Mouse (Mus musculus) heart, embryonic 16.5 days (tissue): Measurements from ENCODE around the gene Hist1h2bp. TPM values are rescaled to one million over a fixed set of nuclear protein-coding genes. Genes with fewer than 3 reads are reported as not detected.
"Not testable (repeated sequence)": the region's sequence is repeated elsewhere in the genome, so short reads cannot be mapped to it uniquely, and the experiment has no call there.

Experiments used
- ATAC-seq: fragments of 200-750 bp; cut with Nextera tagmentation; replicated peaks from 2 replicates; pipeline ENCODE4 v1.8.0; 2017; ENCODE audit warnings: moderate number of reproducible peaks; ENCODE audit not compliant: insufficient read depth, low FRiP score; ENCODE audit errors: extremely low read depth
- H3K27ac ChIP-seq: fragments of 300-500 bp; sonication (generic); 2 replicates; pipeline ENCODE4 v1.5.1; 2014; ENCODE audit warnings: mild to moderate bottlenecking, low read length, control low read depth, moderate library complexity
- H3K27me3 ChIP-seq: fragments of 300-500 bp; sonication (generic); 2 replicates; pipeline ENCODE4 v1.6.1; 2014; ENCODE audit warnings: low read length, mixed read lengths; ENCODE audit not compliant: control insufficient read depth, insufficient read depth
- H3K36me3 ChIP-seq: fragments of 300-500 bp; sonication (generic); 2 replicates; pipeline ENCODE4 v1.6.1; 2014; ENCODE audit not compliant: control insufficient read depth, insufficient read depth
- H3K4me1 ChIP-seq: fragments of 300-500 bp; sonication (generic); 2 replicates; pipeline ENCODE4 v1.6.1; 2014; ENCODE audit warnings: low read length, mixed read lengths; ENCODE audit not compliant: control insufficient read depth, insufficient read depth
- H3K4me2 ChIP-seq: fragments of 300-500 bp; sonication (generic); 2 replicates; pipeline ENCODE4 v1.6.1; 2014; ENCODE audit warnings: low read depth, mild to moderate bottlenecking, control low read depth, low read length
- H3K4me3 ChIP-seq: fragments of 300-500 bp; sonication (generic); 2 replicates; pipeline ENCODE4 v1.5.1; 2014; ENCODE audit warnings: mild to moderate bottlenecking, control low read depth, low read length
- H3K9ac ChIP-seq: fragments of 300-500 bp; sonication (generic); 2 replicates; pipeline ENCODE4 v1.6.1; 2014; ENCODE audit warnings: low read length, control low read depth
- H3K9me3 ChIP-seq: fragments of 300-500 bp; sonication (generic); replicated peaks from 2 replicates; pipeline ENCODE4 v1.6.1; 2016; ENCODE audit warnings: low read length; ENCODE audit not compliant: control insufficient read depth
- WGBS: fragments of 180-500 bp; shearing (Covaris S2); extraction: QIAGEN DNeasy Blood & Tissue Kit; methylation state at CpG from one replicate; pipeline ENCODE4 v1.1.7; 2014; 5-methylcytosine and 5-hydroxymethylcytosine counted together
- polyA plus RNA-seq: library from polyadenylated mRNA; unstranded; fragments of >200 nt; fragmentation: Nextera tagmentation; extraction: Ambion mirVana; gene quantifications from 2 replicates; pipeline ENCODE4 v1.2.1, GENCODE M21; 2015

Gene Hist1h2bp
- polyA plus RNA-seq, 1 experiment from 2014 or later = 0.34 TPM

DNA sequence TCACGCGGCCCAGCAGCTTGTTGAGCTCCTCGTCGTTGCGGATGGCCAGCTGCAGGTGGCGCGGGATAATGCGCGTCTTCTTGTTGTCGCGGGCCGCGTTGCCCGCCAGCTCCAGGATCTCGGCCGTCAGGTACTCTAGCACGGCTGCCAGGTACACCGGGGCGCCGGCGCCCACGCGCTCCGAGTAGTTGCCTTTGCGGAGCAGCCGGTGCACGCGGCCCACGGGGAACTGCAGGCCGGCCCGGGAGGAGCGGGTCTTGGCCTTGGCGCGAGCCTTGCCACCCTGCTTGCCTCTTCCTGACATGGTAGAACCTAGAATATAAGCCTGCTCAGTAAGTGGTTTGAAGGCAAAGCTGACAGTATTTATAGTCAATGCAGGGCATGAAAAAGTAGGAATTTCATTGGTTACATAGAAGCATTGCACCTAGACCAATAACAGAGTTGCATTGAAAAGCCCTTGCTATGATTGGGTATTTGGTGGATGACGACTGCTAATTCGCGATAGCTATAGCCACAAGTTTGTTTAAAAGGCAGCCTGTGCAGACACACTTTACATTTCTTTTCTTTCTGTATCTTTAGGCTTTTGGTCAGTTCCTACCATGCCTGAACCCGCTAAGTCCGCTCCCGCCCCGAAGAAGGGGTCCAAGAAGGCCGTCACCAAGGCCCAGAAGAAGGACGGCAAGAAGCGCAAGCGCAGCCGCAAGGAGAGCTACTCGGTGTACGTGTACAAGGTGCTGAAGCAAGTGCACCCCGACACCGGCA, 33.6 kb upstream of the Hist1h2bp start, which contains the start of the genes Hist1h2ak and Hist1h2bn:
Gene Hist1h2ak, minus strand, starts transcription at position 304 of the 762 bp plus-strand sequence.
Gene Hist1h2bn, plus strand, starts transcription at position 600 of the 762 bp plus-strand sequence.
- Histone ChIP-seq H3K4me3 (peak within 1 kb of the TSS; percentile 59), H3K4me1 (peaks cover 15% of the 10 kb centered on the region), H3K4me2 (peak within 1 kb of the TSS; percentile 71), H3K9ac (peak within 1 kb of the TSS; percentile 75), H3K27ac (peak within 1 kb of the TSS; percentile 92)
- under 1% methylated on average over 35 of the region's 50 CpGs for WGBS
- ATAC-seq = peak; percentile 90
- not testable (repeated sequence) for H3K36me3 ChIP-seq, H3K27me3 ChIP-seq, H3K9me3 ChIP-seq

GRCm38 (mm10) chr13:21754294-21755001, 32.8 kb upstream of the Hist1h2bp start:
- not testable (repeated sequence) for H3K9me3 ChIP-seq, H3K27me3 ChIP-seq, H3K36me3 ChIP-seq
- Histone ChIP-seq H3K4me3 (peak overlapping the region; percentile 59), H3K4me1 (peaks cover 13% of the 10 kb centered on the region), H3K4me2 (peak overlapping the region; percentile 71), H3K9ac (peak overlapping the region; percentile 75), H3K27ac (peak overlapping the region; percentile 92)
- WGBS = under 1% methylated on average over 22 of the region's 26 CpGs
- peak; percentile 5 for ATAC-seq

DNA sequence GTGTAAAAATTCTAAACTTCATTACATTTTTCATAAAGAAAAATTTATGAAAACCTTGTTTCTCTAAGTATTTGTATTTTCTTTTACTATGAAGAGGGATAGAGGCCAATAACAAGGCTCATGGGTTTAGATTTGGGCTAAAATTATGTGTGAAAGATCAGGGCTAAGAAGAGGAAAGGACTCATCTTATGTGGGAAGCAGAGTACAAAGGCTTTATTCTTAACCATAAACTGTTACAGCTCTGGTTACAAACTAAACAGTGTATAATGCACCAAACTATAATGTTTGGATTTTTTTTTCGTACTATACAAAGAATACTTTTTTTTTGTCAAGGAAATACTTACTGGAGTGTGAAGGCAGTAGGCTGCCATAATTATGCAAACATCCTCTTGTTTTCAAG, 31.6 kb upstream of the Hist1h2bp start:
- WGBS = 69% methylated on average over 1 of the region's 1 CpGs
- no peak overlapping the region; the same call in 1 of the 2 replicates for H3K9ac ChIP-seq
- H3K9me3 ChIP-seq = no peaks in the 10 kb centered on the region
- no peak for ATAC-seq
- H3K4me1 ChIP-seq = peaks cover 13% of the 10 kb centered on the region
- no peak overlapping the region for H3K4me3 ChIP-seq
- no peaks in the 10 kb centered on the region for H3K36me3 ChIP-seq
- H3K27me3 ChIP-seq = no peaks in the 10 kb centered on the region
- H3K4me2 ChIP-seq = peak overlapping the region; percentile 47
- H3K27ac ChIP-seq = no peak overlapping the region

DNA sequence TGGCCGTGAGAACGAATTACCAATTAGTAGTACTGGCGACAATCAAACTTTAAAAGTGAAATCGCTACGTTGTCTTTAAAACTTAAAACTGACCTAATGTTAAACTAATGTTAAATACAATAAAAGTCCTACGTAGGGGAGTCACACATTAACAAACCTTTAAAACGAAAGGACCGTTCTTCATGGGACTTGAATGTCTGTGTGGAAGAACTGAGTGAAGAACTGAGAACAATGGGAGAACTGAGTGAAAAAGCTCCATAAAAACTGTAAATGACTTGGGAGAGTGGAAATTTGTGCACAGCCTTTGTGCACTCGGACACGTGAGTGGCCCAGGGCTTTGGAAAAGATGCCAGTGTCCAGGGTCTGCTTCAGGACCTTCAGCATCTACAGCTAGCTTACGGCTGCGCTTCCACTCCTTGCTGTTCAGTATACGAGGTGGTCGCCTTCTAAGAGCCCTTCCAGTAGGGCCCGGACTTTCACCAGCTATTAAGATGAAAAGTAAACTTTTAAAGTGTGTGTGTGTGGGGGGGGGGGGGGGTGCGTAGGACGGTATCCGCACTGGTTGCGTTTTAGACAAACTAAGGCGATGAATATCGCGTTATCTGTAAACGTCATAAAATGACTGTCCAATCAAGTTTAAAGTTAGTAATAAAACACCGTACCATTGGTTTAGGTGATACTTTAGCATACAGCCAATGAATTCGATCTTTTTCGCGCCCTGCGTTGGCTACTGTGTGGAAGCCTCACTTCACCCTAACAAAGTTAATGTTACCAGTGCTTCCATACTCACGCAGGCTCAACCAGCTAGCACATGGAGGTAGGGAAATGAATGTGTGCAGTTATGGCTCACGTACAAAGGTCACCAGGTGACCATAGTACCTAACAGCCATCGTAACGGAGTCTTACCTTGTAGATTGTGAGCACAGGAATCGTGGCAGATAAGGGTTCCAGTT, 8.2 kb upstream of the Hist1h2bp start:
- WGBS = 6% methylated on average over 33 of the region's 33 CpGs
- H3K4me1 ChIP-seq = peaks cover 20% of the 10 kb centered on the region
- no peaks in the 10 kb centered on the region for H3K36me3 ChIP-seq
- no peaks in the 10 kb centered on the region for H3K27me3 ChIP-seq
- peak; percentile 81 for ATAC-seq
- H3K27ac ChIP-seq = peak overlapping the region; percentile 83
- H3K9ac ChIP-seq = peak overlapping the region; percentile 85
- no peaks in the 10 kb centered on the region for H3K9me3 ChIP-seq
- peak overlapping the region; percentile 98 for H3K4me2 ChIP-seq
- peak overlapping the region; percentile 70 for H3K4me3 ChIP-seq

GRCm38 (mm10) chr13:21779767-21780731, 7.2 kb upstream of the Hist1h2bp start, which contains the start of gene Hist1h1b:
Gene Hist1h1b (minus strand): TSS chr13:21780625.
- H3K9me3 ChIP-seq = no peaks in the 10 kb centered on the region
- H3K4me3 ChIP-seq = peak within 1 kb of the TSS; percentile 70
- WGBS = under 1% methylated on average over 44 of the region's 44 CpGs
- H3K27ac ChIP-seq = peak within 1 kb of the TSS; percentile 83
- peak; percentile 29; the same call in 1 of the 2 replicates for ATAC-seq
- H3K27me3 ChIP-seq = no peaks in the 10 kb centered on the region
- H3K4me2 ChIP-seq = peak within 1 kb of the TSS; percentile 98
- H3K36me3 ChIP-seq = no peaks in the 10 kb centered on the region
- peaks cover 24% of the 10 kb centered on the region for H3K4me1 ChIP-seq
- H3K9ac ChIP-seq = peak within 1 kb of the TSS; percentile 85

DNA sequence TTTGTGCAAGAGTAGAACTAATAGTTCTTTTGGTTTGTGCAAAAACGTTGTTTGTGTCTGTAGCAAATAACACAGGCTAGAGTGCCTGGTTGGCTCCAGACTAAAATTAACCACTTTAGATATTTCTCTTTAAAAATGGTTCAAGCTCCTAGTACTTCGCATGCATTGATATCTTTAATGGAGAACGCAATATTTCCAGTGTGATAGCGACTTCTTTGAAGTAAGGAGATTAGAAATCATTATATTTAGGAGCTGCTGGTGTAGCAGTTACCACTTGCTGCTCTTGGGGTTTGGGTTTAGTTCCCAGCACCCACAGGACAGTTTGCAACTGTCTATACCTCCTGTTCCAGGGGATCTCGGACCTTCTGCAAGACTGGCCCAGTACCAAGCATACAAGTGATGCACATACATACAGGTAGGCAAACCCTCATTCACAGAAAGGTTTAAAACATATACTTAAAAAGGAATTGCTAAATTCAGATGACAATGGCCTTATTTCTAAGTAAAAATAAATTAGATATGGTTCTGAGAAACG, 6.2 kb upstream of the Hist1h2bp start:
- peak overlapping the region; percentile 70 for H3K4me3 ChIP-seq
- no peaks in the 10 kb centered on the region for H3K9me3 ChIP-seq
- 38% methylated on average over 6 of the region's 6 CpGs for WGBS
- H3K9ac ChIP-seq = peak overlapping the region; percentile 85
- no peaks in the 10 kb centered on the region for H3K27me3 ChIP-seq
- H3K36me3 ChIP-seq = no peaks in the 10 kb centered on the region
- peaks cover 28% of the 10 kb centered on the region for H3K4me1 ChIP-seq
- H3K4me2 ChIP-seq = peak overlapping the region; percentile 98
- H3K27ac ChIP-seq = peak overlapping the region; percentile 83
- ATAC-seq = no peak

DNA sequence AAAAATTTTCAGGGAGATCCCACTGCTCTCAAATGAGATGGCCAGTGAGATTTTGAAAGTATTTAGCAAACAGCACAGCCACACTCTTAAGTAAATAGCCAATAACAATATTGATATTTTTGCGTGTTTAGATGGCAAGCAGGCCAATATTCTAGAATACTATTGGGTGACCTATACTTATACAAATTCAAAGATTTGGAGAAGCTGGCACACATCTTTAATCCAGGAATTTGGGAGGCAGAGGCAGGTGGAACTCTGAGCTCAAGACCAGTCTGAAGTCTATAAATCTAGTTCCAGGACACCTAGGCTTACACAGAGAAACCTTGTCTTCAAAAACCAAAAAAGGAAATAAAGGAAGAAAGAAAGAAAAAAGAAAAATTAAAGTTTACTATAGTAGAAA, 5.6 kb upstream of the Hist1h2bp start:
- no peak overlapping the region for H3K27ac ChIP-seq
- no peak for ATAC-seq
- no peaks in the 10 kb centered on the region for H3K36me3 ChIP-seq
- no peak overlapping the region for H3K4me3 ChIP-seq
- peaks cover 30% of the 10 kb centered on the region for H3K4me1 ChIP-seq
- no peaks in the 10 kb centered on the region for H3K9me3 ChIP-seq
- H3K4me2 ChIP-seq = no peak overlapping the region
- H3K27me3 ChIP-seq = no peaks in the 10 kb centered on the region
- WGBS = 94% methylated on average over 1 of the region's 1 CpGs
- no peak overlapping the region for H3K9ac ChIP-seq
